Mouse (Mus musculus) midbrain, embryonic 16.5 days (tissue): ENCODE data around the gene Clpsl2. TPM values are rescaled to one million over a fixed set of nuclear protein-coding genes. Genes with fewer than 3 reads are reported as not detected.

ENCODE experiments used
- ATAC-seq: fragments of 200-750 bp; cut with Nextera tagmentation; 2 replicates; pipeline ENCODE4 v1.8.0; 2017; ENCODE audit warnings: moderate TSS enrichment
- H3K27ac ChIP-seq: fragments of 300-500 bp; sonication (generic); 2 replicates; pipeline ENCODE4 v1.5.1; 2014; ENCODE audit warnings: mild to moderate bottlenecking, low read length, mixed read lengths
- H3K27me3 ChIP-seq: fragments of 300-500 bp; sonication (generic); 2 replicates; pipeline ENCODE4 v1.6.1; 2014; ENCODE audit warnings: low read depth, low read length, mixed read lengths; ENCODE audit not compliant: control insufficient read depth, insufficient read depth
- H3K36me3 ChIP-seq: fragments of 300-500 bp; sonication (generic); 2 replicates; pipeline ENCODE4 v1.6.1; 2014; ENCODE audit warnings: mild to moderate bottlenecking, low read length, moderate library complexity, mixed read lengths; ENCODE audit not compliant: control insufficient read depth, insufficient read depth
- H3K4me1 ChIP-seq: fragments of 300-500 bp; sonication (generic); 2 replicates; pipeline ENCODE4 v1.6.1; 2014; ENCODE audit warnings: mild to moderate bottlenecking, low read length, mixed read lengths; ENCODE audit not compliant: control insufficient read depth, insufficient read depth
- H3K4me2 ChIP-seq: fragments of 300-500 bp; sonication (generic); 2 replicates; pipeline ENCODE4 v1.6.1; 2014; ENCODE audit warnings: mild to moderate bottlenecking, low read length, mixed read lengths
- H3K4me3 ChIP-seq: fragments of 300-500 bp; sonication (generic); 2 replicates; pipeline ENCODE4 v1.5.1; 2014; ENCODE audit warnings: low read depth, mild to moderate bottlenecking, low read length, moderate library complexity, mixed read lengths
- H3K9ac ChIP-seq: fragments of 300-500 bp; sonication (generic); 2 replicates; pipeline ENCODE4 v1.6.1; 2014; ENCODE audit warnings: low read depth, low read length, mixed read lengths
- H3K9me3 ChIP-seq: fragments of 300-500 bp; sonication (generic); replicated peaks from 2 replicates; pipeline ENCODE4 v1.6.1; 2014; ENCODE audit warnings: mild to moderate bottlenecking, low read length, mixed read lengths; ENCODE audit not compliant: control insufficient read depth, poor library complexity, severe bottlenecking
- WGBS: fragments of 180-500 bp; shearing (Covaris S2); extraction: QIAGEN DNeasy Blood & Tissue Kit; methylation state at CpG from one replicate; pipeline ENCODE4 v1.1.7; 2014; 5-methylcytosine and 5-hydroxymethylcytosine counted together
- polyA plus RNA-seq: library from polyadenylated mRNA; unstranded; fragments of >200 nt; fragmentation: Nextera tagmentation; extraction: Ambion mirVana; gene quantifications from 2 replicates; pipeline ENCODE4 v1.2.1, GENCODE M21; 2015

Clpsl2 gene
- polyA plus RNA-seq, 1 experiment from 2014 or later: not detected

DNA sequence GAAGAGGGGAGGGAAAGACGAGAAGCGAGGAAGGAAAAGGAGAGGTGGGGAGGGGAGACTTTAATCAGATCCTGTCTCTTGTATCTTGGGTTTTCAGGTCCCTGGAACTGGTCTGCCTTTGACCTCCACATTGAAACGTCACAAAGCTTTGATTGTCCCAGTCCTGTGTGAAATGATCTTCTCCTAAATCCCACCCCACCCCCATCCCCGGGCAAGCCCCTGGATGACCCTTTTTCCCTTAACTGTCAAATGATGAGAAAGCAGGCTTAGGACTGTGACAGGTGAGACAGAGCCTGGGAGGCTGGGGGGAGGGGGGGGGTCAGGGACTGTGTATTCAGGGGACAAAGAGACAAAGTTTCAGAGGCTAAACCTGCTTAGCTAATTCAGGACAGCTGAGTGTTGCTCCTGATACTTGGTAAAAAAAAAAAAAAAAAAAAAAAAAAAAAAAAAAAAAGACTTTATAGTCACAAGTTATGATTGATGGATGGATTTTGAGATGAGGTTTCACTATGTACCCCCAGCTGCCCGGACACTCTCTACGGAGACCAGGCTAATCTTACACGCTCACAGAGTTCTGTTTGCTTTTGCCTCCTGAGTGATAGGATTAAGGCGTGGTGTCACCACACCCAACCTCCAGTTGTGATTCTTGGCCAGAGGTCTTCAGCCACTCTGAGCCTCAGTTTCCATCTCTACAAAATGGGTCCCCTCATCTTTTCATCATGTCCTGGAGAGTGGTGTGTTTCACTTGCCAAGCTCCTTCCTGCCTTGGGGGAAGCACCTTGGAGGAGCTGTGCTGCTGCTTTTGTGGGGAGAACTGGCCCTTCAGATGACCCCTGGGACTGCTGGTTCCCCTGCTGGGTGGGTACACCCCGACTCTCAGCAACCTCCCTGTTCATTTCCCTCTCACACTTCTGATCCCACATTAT is 37.3 kb upstream of the Clpsl2 start:
- Histone ChIP-seq H3K27ac (no peak overlapping the region), H3K9me3 (no peaks in the 10 kb centered on the region)

DNA sequence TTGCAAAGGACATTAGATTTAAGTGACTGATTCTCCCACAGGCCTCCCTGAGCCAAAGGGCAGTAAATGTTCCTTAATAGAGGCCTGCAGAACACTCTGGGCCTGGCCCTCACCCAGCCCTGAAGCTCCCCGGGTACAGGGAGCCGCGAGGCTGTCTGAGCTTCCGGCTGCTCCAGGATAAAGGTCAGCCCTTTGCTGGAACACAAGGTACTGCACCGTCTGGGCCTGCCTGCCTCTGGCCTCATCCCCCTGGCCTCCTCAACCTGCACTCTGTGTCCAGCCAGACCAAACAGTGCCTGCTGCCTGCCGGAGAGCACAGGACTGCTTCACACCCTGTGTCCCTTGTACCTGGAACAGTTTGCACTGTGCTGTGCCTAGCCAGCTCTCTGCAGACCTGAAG is 36.5 kb upstream of the Clpsl2 start:
- Histone ChIP-seq H3K4me1 (peaks cover 4% of the 10 kb centered on the region; the same call in 1 of the 2 replicates), H3K9me3 (no peaks in the 10 kb centered on the region), H3K9ac (no peak overlapping the region), H3K27me3 (no peaks in the 10 kb centered on the region), H3K4me3 (no peak overlapping the region), H3K36me3 (no peaks in the 10 kb centered on the region), H3K4me2 (no peak overlapping the region), H3K27ac (no peak overlapping the region)
- no peak for ATAC-seq
- 46% methylated on average over 6 of the region's 6 CpGs for WGBS

More for the DNA sequence above, 37.3 kb upstream of the Clpsl2 start:
- Histone ChIP-seq H3K4me1 (no peaks in the 10 kb centered on the region), H3K36me3 (no peaks in the 10 kb centered on the region), H3K27me3 (no peaks in the 10 kb centered on the region), H3K4me2 (no peak overlapping the region), H3K9ac (no peak overlapping the region), H3K4me3 (no peak overlapping the region)
- no peak for ATAC-seq
- 27% methylated on average over 9 of the region's 9 CpGs for WGBS

DNA sequence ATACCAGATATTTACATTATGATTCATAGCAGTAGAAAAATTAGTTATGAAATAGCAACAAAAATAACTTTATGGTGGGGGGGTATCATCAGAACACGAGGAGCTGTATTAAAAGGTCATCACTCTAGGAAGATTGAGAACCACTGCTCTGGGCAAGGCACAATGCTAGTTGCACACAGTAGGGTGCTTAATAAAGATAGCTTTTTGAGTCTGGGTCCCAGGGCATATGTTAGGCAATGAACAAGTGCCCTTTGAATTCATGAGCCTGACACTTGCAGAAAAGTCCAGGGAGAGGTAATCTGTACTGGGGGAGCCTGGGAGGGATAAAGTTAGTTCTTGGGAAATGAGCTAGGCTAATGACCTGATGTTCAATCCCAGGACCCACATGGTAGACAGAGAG is 35.9 kb upstream of the Clpsl2 start:
- no peak overlapping the region for H3K27ac ChIP-seq
- H3K9ac ChIP-seq: no peak overlapping the region
- H3K4me1 ChIP-seq: peaks cover 8% of the 10 kb centered on the region; the same call in 1 of the 2 replicates
- H3K9me3 ChIP-seq: no peaks in the 10 kb centered on the region
- WGBS: 72% methylated on average over 1 of the region's 1 CpGs
- no peaks in the 10 kb centered on the region for H3K36me3 ChIP-seq
- H3K4me3 ChIP-seq: no peak overlapping the region
- ATAC-seq: no peak
- no peaks in the 10 kb centered on the region for H3K27me3 ChIP-seq
- H3K4me2 ChIP-seq: no peak overlapping the region

DNA sequence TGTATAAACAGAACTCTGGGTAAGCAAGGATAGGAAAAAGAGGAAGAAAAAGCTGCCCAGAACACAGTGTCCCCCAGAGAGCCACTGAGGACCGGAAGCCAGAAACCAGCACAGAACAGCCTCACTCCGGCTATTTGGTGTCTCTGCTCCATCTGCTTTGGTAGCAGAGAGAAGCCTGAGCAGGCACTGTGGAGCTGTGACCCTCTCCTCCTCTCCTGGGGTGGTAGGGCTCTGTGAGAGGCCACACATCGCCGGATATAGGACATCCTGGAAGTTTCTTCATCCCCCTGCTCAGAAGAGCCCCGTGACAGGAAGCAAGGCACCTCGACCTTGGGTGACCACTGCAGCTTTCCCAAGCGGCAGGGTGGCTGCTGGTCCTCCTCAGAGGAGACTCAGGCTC is 35.4 kb upstream of the Clpsl2 start:
- no peaks in the 10 kb centered on the region for H3K9me3 ChIP-seq
- H3K4me1 ChIP-seq: peaks cover 12% of the 10 kb centered on the region; the same call in 1 of the 2 replicates
- H3K27ac ChIP-seq: no peak overlapping the region
- H3K4me3 ChIP-seq: no peak overlapping the region
- no peak for ATAC-seq
- H3K36me3 ChIP-seq: no peaks in the 10 kb centered on the region
- no peaks in the 10 kb centered on the region for H3K27me3 ChIP-seq
- no peak overlapping the region for H3K9ac ChIP-seq
- WGBS: 72% methylated on average over 7 of the region's 7 CpGs
- no peak overlapping the region for H3K4me2 ChIP-seq

DNA sequence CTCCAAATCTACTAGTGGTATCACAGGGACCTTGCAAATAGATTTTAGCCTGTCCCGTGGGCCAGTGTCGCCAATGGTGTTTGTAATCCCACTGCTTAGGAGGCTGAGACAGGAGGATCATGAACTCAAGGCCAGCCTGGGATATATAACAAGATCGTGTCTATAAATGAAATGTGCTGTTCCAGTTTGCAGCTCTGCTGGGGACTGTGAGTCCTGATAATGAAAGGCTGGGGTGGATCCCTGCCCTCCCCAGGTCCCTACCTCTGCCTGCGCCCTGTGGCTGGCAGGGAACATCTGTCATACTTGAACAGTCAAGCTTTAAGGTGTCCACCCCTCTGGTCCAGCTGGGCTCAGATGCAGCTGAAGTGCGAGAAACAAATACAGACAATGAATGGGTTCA is 34.7 kb upstream of the Clpsl2 start:
- Histone ChIP-seq H3K4me3 (no peak overlapping the region), H3K27me3 (no peaks in the 10 kb centered on the region), H3K4me2 (no peak overlapping the region), H3K4me1 (peaks cover 12% of the 10 kb centered on the region; the same call in 1 of the 2 replicates), H3K27ac (no peak overlapping the region), H3K36me3 (no peaks in the 10 kb centered on the region), H3K9me3 (no peaks in the 10 kb centered on the region), H3K9ac (no peak overlapping the region)
- WGBS: 60% methylated on average over 5 of the region's 5 CpGs
- no peak for ATAC-seq

DNA sequence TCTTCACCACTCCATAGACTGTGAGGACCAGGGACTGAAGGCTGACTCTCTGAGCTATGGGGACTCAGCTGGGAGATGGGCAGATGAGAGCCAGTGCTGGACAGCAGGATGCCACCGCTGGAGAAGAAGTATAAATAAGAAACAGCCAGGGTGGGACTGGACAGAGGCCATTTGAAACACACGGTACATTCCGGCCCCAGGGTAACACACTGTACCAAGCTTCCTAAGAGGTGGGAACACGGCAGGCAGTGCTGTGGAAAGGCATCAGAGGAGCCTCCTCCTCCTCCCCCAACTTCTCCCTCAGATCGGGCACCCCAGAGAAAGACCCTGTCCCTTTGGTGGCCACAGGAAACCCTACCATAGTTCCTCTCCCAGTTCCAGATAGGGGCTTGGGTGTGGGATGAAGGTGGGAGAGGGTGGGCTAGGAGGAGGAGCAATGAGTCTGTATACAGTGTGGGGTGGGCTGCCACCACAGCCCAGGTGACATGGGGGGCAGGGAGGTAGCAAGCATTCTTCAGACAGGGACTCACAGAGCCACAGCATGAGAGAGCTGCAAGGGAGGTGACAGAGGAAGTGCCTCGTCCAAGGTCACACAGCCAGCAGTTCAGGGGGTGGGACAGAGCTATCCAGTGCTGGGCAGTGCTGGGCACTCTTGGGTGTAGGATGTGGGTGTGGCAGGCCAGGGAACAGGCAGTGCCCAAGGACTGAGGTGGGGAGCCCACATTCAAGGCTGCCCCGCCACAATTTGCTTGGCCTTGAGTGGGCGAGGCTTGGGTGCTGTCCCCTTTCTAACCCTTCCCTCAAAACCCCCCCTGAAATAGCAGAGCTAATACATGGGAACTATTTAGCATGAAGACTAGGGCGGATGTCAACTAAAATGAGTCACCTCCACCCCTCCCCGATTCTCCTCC is 33.5 kb upstream of the Clpsl2 start:
- no peaks in the 10 kb centered on the region for H3K36me3 ChIP-seq
- H3K27me3 ChIP-seq: no peaks in the 10 kb centered on the region
- no peaks in the 10 kb centered on the region for H3K9me3 ChIP-seq
- WGBS: 66% methylated on average over 10 of the region's 10 CpGs
- H3K4me3 ChIP-seq: no peak overlapping the region
- H3K4me1 ChIP-seq: peaks cover 12% of the 10 kb centered on the region; the same call in 1 of the 2 replicates
- no peak overlapping the region for H3K9ac ChIP-seq
- no peak for ATAC-seq
- H3K4me2 ChIP-seq: no peak overlapping the region
- H3K27ac ChIP-seq: no peak overlapping the region

DNA sequence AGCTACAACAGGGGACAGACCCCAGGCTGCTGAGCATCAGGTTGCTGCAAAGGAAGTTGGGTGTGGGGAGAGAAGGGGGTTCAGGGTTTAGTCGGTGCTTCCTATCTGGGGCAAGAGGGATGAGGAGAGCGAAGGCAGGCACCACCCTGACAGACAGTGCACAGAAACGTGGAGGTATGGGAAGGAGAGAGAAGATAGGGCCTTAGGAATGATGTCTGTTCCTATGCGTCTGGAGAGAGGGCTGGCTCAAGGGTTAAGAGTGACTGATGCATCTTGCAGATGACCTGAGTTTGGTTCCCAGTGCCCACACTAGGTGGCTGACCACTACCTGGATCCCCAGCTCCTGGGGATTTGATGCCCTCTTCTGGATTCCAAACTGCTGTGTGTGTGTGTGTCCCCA is 32.3 kb upstream of the Clpsl2 start:
- WGBS: 76% methylated on average over 4 of the region's 4 CpGs
- no peak for ATAC-seq
- H3K4me2 ChIP-seq: peak overlapping the region; percentile 98; the same call in 1 of the 2 replicates
- peaks cover 5% of the 10 kb centered on the region; the same call in 1 of the 2 replicates for H3K27me3 ChIP-seq
- no peak overlapping the region for H3K27ac ChIP-seq
- peaks cover 12% of the 10 kb centered on the region; the same call in 1 of the 2 replicates for H3K4me1 ChIP-seq
- no peak overlapping the region for H3K9ac ChIP-seq
- H3K4me3 ChIP-seq: no peak overlapping the region
- no peaks in the 10 kb centered on the region for H3K36me3 ChIP-seq
- no peaks in the 10 kb centered on the region for H3K9me3 ChIP-seq

DNA sequence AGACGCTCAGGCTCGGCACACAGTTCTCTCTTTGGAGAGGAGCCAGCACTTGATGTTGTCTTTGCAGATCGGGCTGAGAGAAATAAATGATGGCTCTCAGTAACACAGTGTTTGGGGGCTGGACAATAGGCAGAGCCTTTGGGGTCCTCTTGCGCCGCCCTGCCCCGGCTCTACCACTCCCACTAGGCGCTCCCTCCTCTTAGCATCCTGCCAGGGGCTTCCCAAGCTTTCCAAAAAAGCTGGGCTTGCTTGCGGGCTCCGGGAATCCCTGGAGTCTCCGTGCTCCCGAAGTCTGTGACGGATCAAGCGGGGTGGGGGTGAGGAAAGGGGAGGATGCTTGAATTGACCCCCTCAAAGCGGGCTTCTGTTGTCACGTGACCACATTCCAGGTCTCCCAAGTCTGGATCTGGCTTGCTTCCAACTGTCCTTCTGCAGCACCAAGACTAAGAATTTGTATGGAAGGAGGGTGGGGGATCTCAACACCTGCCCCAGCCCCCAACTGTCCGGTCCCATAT is 31.7 kb upstream of the Clpsl2 start, which contains the start of gene Fkbp5:
Fkbp5 (minus strand) TSS at position 87 of the 515 bp plus-strand sequence.
- Histone ChIP-seq H3K9me3 (no peaks in the 10 kb centered on the region), H3K27me3 (peaks cover 5% of the 10 kb centered on the region; the same call in 1 of the 2 replicates), H3K36me3 (no peaks in the 10 kb centered on the region), H3K4me1 (peaks cover 14% of the 10 kb centered on the region; the same call in 1 of the 2 replicates), H3K27ac (peak within 1 kb of the TSS; percentile 73), H3K9ac (peak within 1 kb of the TSS; percentile 81), H3K4me2 (peak within 1 kb of the TSS; percentile 98), H3K4me3 (peak within 1 kb of the TSS; percentile 55)
- 0 out of 2 replicates have a peak, but pooled peaks have one; percentile 27 for ATAC-seq
- 2% methylated on average over 16 of the region's 16 CpGs for WGBS
